ENCODE assay signal across 8 mouse cellular contexts in the genomic region with DNA sequence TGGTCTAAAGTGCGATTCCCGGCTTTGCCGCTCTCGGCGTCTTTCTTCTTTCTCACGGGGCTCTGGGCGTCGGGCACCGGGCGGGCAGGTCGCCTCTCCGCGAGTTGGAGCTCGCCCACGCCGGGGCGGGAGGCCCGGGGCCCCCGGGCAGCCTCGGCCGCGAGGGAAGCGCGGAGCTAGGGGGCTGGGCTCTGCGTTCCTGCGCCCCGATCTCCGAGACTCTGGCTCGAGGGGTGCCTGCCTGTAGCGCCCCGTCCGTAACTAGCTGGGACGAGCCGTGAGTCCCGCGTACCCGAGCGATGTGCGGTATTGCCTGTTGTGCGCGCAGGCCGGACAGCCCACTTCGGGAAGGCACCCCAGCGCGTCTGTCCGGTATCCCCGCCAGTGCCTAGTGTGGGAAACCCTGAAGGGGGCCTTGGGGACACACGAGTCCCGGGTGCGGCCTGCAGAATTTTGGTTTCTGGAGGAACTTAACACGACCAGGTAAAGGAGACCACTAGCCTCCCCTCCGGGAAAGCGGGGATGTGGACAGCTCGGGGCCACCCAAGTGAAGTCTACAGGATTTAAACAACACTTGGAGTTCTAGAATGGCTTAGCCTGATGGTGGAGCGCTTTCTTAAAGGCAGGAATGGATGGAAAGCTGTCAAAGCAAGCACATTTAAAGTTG. TPM values are rescaled to one million over a fixed set of nuclear protein-coding genes. Genes with fewer than 3 reads are reported as not detected.
DNase-seq lines count a peak whose midpoint lies in the region; ATAC-seq and TF ChIP-seq lines count a peak whose summit lies in the region.

No protein-coding gene starts in this region.

- H3K4me2 ChIP-seq in hindbrain, embryonic 12.5 days (replicated peaks), result peak overlapping the region; percentile 80
- H3K4me2 ChIP-seq in midbrain, postnatal 0 days (ENCODE audit: low read depth, low read length, poor library complexity, severe bottlenecking), result peak overlapping the region; percentile 66

- no peaks in the 10 kb centered on the region for H3K36me3 ChIP-seq in hindbrain, embryonic 12.5 days
- H3K36me3 ChIP-seq in liver, adult 2 months (ENCODE audit: control insufficient read depth, insufficient read depth, low read length), result no peaks in the 10 kb centered on the region
- no peaks in the 10 kb centered on the region for H3K36me3 ChIP-seq in midbrain, postnatal 0 days (ENCODE audit: insufficient read depth, low read length)

- peaks cover 11% of the 10 kb centered on the region for H3K4me1 ChIP-seq in embryonic fibroblast, embryonic 13.5 days (ENCODE audit: control insufficient read depth, insufficient read depth, low read length)
- peaks cover 25% of the 10 kb centered on the region for H3K4me1 ChIP-seq in hindbrain, embryonic 12.5 days
- peaks cover 7% of the 10 kb centered on the region for H3K4me1 ChIP-seq in liver, adult 2 months (ENCODE audit: control insufficient read depth, insufficient read depth, low read length)
- H3K4me1 ChIP-seq in midbrain, postnatal 0 days (ENCODE audit: insufficient read depth, low read length), result no peaks in the 10 kb centered on the region; the same call in 1 of the 2 replicates

- H3K4me3 ChIP-seq in embryonic fibroblast, embryonic 13.5 days (ENCODE audit: insufficient read depth, low read length), result peak overlapping the region; percentile 93
- H3K4me3 ChIP-seq in hindbrain, embryonic 12.5 days, result peak overlapping the region; percentile 77
- H3K4me3 ChIP-seq in liver, adult 2 months (ENCODE audit: insufficient read depth, low read depth, low read length), result peak overlapping the region; percentile 95
- H3K4me3 ChIP-seq in midbrain, postnatal 0 days (ENCODE audit: low read depth, low read length), result peak overlapping the region; percentile 73

- H3K9me3 ChIP-seq in hindbrain, embryonic 12.5 days (replicated peaks), result no peaks in the 10 kb centered on the region
- H3K9me3 ChIP-seq in midbrain, postnatal 0 days (ENCODE audit: low read length), result no peaks in the 10 kb centered on the region

- TF ChIP-seq CTCF in embryonic fibroblast, embryonic 13.5 days (IDR thresholded peaks at IDR 0.05; ENCODE audit: borderline replicate concordance, insufficient read depth, low read length), result no peak
- no peak for TF ChIP-seq CTCF in liver, adult 2 months (IDR thresholded peaks at IDR 0.05; ENCODE audit: low read depth, low read length)
- no peak for TF ChIP-seq CTCF in midbrain, postnatal 0 days (IDR thresholded peaks at IDR 0.05)

- H3K27me3 ChIP-seq in hindbrain, embryonic 12.5 days, result no peaks in the 10 kb centered on the region
- no peaks in the 10 kb centered on the region for H3K27me3 ChIP-seq in liver, adult 2 months (ENCODE audit: control insufficient read depth, insufficient read depth, low read length)
- H3K27me3 ChIP-seq in midbrain, postnatal 0 days (ENCODE audit: insufficient read depth, low read length), result no peaks in the 10 kb centered on the region

- peak; percentile 39 to 40 for DNase-seq in left cerebral cortex, adult 18-20 months (ENCODE audit: low spot score in 2 of 2)
- DNase-seq in left cerebral cortex, adult 11 months (ENCODE audit: low spot score), result no peak
- DNase-seq in liver, adult 2 months (ENCODE audit: extremely low read depth, low read depth, low spot score), result peak; percentile 31
- DNase-seq in midbrain, postnatal 0 days (ENCODE audit: low spot score), result peak; percentile 39
- DNase-seq in Muller cell, postnatal 12 days (ENCODE audit: inconsistent ontology term), result no peak

- TF ChIP-seq POLR2A in embryonic fibroblast, embryonic 13.5 days (IDR thresholded peaks at IDR 0.05; ENCODE audit: low read depth, low read length), result no peak; the same call in 1 of the 2 replicates
- TF ChIP-seq POLR2A in liver, adult 2 months (IDR thresholded peaks at IDR 0.05; ENCODE audit: extremely low read depth, insufficient read depth, low read length), result no peak

- under 1% methylated on average over 52 of the region's 55 CpGs for WGBS in hindbrain, embryonic 12.5 days
- under 1% methylated on average over 55 of the region's 55 CpGs for WGBS in liver, adult 2 months
- 0% methylated on average over 41 of the region's 55 CpGs for WGBS in midbrain, postnatal 0 days

- peak overlapping the region; percentile 82 for H3K9ac ChIP-seq in hindbrain, embryonic 12.5 days
- H3K9ac ChIP-seq in liver, adult 2 months (ENCODE audit: low read depth, low read length), result peak overlapping the region; percentile 92
- peak overlapping the region; percentile 69 for H3K9ac ChIP-seq in midbrain, postnatal 0 days (replicated peaks; ENCODE audit: low read length, poor library complexity, severe bottlenecking)

- peak overlapping the region; percentile 75 for H3K27ac ChIP-seq in embryonic fibroblast, embryonic 13.5 days (ENCODE audit: insufficient read depth, low read length)
- peak overlapping the region; percentile 92 for H3K27ac ChIP-seq in hindbrain, embryonic 12.5 days
- peak overlapping the region; percentile 71 for H3K27ac ChIP-seq in liver, adult 2 months (replicated peaks; ENCODE audit: insufficient read depth, low read depth, low read length)
- H3K27ac ChIP-seq in midbrain, postnatal 0 days (ENCODE audit: low read depth, low read length), result peak overlapping the region; percentile 88

- H3K79me2 ChIP-seq in liver, adult 2 months (ENCODE audit: control insufficient read depth, insufficient read depth, low read length), result peaks cover 11% of the 10 kb centered on the region; the same call in 1 of the 2 replicates

- ATAC-seq in activated CD4-positive, CD25-positive, alpha-beta regulatory T cell, adult 4 months, result peak; percentile 34
- peak; percentile 85 for ATAC-seq in hindbrain, embryonic 12.5 days (ENCODE audit: low FRiP score)
- peak; percentile 54 for ATAC-seq in midbrain, postnatal 0 days (ENCODE audit: low FRiP score)

RNA-seq across cellular contexts. Expression of gene Frmd6, which starts 0.5 kb away (rescaled TPM):
- 10 to 100 TPM; 54.6 to 58.1 TPM for total RNA-seq in left cerebral cortex, adult 18-20 months (2021)
- 10 to 100 TPM; 14.2 to 19.3 TPM for polyA plus RNA-seq in activated CD4-positive, CD25-positive, alpha-beta regulatory T cell, adult 4 months (2017; shearing (Covaris generic))
- polyA plus RNA-seq in embryonic fibroblast, embryonic 13.5 days (2011; ENCODE audit: insufficient read length, low read depth, missing spikeins), result 113 and 137 TPM in 2 replicates
- polyA plus RNA-seq in hindbrain, embryonic 12.5 days (2016; fragmentation: Nextera tagmentation; extraction: Ambion mirVana), result 28.2 and 33.3 TPM in 2 replicates
- 3.0 and 3.6 TPM in 2 replicates for total RNA-seq in liver, adult 2 months (2014; rRNA removed)
- 1.3 and 1.4 TPM in 2 replicates for polyA plus RNA-seq in liver, adult 2 months (2012; rRNA removed)
- 7.2 and 8.9 TPM in 2 replicates for total RNA-seq in midbrain, postnatal 0 days (2014; rRNA removed)
- 5.9 and 6.8 TPM in 2 replicates for polyA plus RNA-seq in midbrain, postnatal 0 days (2015; fragmentation: Nextera tagmentation; extraction: Ambion mirVana)

Comparison
In these comparisons a context has a peak if more than half of its experiments do, and no peak if none do; other contexts are left out.
1. DNase-seq: peak in left cerebral cortex, adult 18-20 months (2 of 2), liver, adult 2 months (single experiment) and midbrain, postnatal 0 days (single experiment); none in left cerebral cortex, adult 11 months (single experiment) and Muller cell, postnatal 12 days (single experiment).
2. ATAC-seq: peak in every context shown above with its lines; median percentile 85 in hindbrain, embryonic 12.5 days; 54 in midbrain, postnatal 0 days; 34 in activated CD4-positive, CD25-positive, alpha-beta regulatory T cell, adult 4 months.
3. Peak in every context shown above with its lines, with median percentiles within 50 percentile points of each other: H3K27ac ChIP-seq, H3K4me3 ChIP-seq and H3K9ac ChIP-seq.